Mouse (Mus musculus) ES-E14 (cell line): Measurements from ENCODE around the gene Zfand6.

Experiments used
- CHD2 ChIP-seq: IDR thresholded peaks from 2 replicates; pipeline ENCODE4 v1.6.1; 2014; ENCODE audit warnings: mild to moderate bottlenecking, low read depth, low read length, inconsistent platforms
- ZNF384 ChIP-seq: IDR thresholded peaks from 2 replicates; pipeline ENCODE4 v1.6.1; 2012; ENCODE audit warnings: low read depth, low read length, inconsistent platforms

GRCm38 (mm10) chr7:84591347-84591746 lies 98.4 kb downstream of the Zfand6 start:
- TF ChIP-seq CHD2 (no peak), ZNF384 (no peak)
